Mouse (Mus musculus) adrenal gland, adult 18-20 months (tissue): Measurements from ENCODE around the gene Zic4. TPM values are rescaled to one million over a fixed set of nuclear protein-coding genes. Genes with fewer than 3 reads are reported as not detected.

Source experiments
- DNase-seq, 2 experiments: peaks; one replicate each; pipeline ENCODE4 v3.0.0; 2021 to 2022; ENCODE audit warnings: low spot score in 2 of 2
- total RNA-seq, 2 experiments: library from RNA; stranded (reverse); gene quantifications; 1 replicate in 1 of 2; 2 replicates in 1 of 2; pipeline ENCODE4 v1.2.3; 2021

The Zic4 gene
- total RNA-seq, 2 experiments from 2014 or later, result not detected

GRCm38 (mm10) chr9:91395066-91395772 lies 33.0 kb downstream of the Zic4 start:
- DNase-seq, result no peak

DNA sequence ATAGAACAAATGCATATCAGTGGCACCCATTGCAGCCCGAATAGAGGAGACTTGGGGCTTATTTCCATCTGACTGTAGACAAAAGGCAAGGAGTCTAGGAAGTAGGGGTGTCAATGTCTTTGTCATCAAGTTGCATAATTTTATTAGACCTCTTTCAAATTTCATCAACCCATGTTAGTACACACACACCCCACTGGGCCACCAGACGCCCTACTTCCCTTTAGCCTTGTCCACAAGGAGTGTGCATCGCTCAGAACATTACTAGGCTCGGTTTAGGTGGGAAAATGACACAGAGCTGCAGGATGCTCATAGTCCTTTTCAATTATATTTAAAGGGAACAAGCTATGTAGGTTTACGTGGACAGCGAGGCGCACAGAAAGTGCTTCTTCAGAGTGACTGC lies 37.8 kb downstream of the Zic4 start:
- DNase-seq, result no peak

DNA sequence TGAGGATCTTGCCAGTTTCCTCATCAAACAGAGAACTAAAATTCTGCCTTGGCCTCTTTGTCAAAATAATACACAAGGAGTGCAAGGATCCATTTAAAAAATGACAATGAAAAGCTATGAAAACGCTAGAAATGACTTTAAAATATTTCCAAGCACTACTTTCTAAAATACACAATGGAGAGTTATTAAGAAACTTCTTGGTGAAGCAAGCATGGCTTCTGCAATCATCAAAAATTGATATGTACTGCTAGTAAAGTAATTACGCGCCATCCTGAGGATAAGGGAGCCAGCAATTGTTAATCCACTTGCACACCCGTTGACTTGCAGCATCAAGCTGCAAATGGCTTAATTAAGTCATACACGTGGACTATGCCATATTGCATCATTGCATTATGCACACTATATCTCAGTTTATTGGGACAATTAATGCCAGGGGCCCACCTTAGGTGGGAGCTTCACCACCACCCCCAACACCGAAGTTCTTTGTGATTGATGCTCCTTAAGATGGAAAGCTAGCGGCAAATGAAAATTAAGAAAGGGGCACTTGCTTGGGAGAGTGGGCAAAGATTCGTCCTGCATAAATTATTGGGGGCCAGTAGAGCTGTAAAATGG lies 38.4 kb downstream of the Zic4 start:
- no peak for DNase-seq

- no peak for DNase-seq
Observed at GRCm38 (mm10) chr9:91401471-91401870, 39.3 kb downstream of the Zic4 start.

GRCm38 (mm10) chr9:91404229-91404628 lies 42.0 kb downstream of the Zic4 start:
- DNase-seq, result no peak

DNA sequence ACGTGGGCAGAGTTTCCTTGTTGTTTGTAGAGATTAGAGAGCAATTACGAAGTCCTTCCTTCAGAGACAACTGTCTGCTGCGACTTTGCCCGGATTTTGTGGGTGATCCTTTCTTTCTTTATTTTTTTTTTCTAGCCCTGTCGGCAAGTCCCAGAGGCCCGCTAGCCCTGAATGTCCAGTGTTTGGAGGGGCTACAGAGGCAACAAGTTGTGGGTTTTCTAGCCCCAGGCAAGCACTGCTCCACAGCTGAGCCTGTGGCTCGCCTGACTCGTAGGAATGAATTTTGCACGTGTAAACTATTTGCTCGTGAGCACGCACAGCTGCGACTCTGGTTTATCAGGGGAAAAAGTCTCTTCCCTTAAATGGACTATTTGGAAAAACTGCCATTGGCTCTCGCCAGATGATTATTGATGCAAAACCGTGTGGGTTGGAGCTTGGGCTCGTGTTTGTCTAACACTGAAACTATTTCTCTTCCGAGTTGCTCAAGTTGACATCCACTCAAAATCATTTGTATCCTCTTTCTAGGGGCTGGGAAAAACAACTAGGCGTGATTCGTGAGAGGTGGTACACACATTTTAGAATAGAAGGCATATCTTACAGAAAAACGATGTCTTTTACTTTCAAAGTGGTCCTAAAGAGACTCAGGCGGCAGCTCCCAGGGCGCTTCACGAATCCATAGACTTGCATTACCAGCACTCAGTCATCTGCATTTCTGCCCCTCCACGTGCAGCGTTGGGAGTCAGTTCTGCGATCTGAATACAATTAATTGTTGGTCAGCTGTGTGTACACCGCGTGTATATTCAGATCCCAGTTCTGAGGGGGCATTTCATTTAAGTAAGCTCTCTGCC lies 42.9 kb downstream of the Zic4 start:
- no peak for DNase-seq

DNA sequence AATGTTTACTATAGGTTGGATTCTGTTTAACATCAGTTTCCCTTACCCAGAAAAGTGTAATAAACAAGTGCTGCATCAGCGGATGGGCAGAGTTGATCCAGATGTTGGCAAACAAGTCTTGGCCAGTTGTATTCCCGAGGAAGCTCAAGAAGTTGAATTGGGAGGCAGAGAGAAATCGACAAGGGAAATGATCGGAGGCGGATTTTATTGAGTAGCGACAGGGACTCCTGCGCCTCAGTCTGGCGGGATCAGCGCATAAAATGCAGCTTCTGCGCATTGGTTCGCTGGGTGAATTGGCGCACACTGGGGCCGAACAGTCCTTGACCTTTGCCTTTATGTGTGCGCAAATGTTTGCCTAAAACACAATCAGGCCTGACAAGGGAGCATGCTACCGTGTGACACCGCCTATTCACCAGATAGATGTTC lies 43.6 kb downstream of the Zic4 start:
- DNase-seq, result no peak

- no peak for DNase-seq
Observed at GRCm38 (mm10) chr9:91406258-91406763, 44.1 kb downstream of the Zic4 start.

- DNase-seq, result no peak
Observed at GRCm38 (mm10) chr9:91409771-91410170, 47.6 kb downstream of the Zic4 start.

DNA sequence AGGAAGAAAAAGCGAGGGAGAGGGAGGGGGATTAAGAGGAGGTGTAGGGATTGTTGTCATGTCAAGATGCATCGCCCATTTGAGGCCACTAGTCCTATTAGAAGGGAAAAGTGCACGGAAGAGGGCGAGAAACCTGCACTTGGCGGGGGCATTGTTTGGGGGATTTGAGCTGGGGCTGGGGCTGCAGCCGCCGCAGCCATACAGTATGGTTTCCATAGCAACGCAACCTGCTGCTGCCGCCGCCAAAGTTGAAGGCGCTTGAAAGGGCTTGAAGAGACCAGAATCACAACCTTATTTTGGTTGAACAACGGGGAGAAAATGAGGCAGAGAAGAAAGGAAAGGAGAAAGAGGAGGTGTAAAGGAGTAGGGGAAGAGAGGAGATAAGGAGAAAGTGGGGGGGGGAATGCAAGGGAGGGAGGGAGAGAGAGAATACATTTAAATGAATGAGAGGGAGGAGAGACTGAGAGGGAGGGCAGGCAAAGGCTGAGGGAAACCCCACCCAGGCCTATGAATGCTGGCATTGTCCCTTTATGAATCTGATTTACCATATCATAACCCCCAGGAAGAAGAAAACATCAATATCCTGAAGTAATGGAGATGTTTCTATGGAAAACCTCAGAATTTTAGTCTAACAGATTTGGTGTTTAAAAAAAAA lies 51.9 kb downstream of the Zic4 start:
- DNase-seq, result no peak

DNA sequence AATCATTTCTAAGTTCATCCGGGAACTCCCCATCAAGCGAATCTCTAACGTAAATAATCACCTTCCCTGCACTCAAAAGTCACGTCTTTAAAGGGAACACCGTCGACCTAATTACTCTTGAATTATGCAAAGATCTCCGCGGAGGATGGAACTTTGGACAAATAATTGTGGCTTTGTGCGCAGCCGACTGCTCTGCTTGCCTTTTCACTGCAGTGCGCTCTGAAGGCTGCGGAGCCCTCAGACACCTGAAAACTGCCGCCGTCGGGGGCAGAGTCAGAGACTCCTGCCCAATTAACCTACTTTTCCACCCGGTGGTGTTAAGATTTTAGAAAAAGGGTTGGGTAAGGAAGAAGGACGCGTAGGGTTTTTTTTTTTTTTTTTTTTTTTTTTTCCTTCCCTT lies 58.2 kb downstream of the Zic4 start:
- DNase-seq, result no peak

Other genes with a start within 250 kb of the Zic4 start
- gene Zic1, start 3.4 kb downstream of the Zic4 start, total RNA-seq, result not detected